Mouse (Mus musculus) c-Kit-positive CD71-negative TER-119-negative erythroid progenitor cells, embryonic 14.5 days (primary cell): ENCODE data around the gene Prl3d3.
"Not testable (repeated sequence)": the region's sequence is repeated elsewhere in the genome, so short reads cannot be mapped to it uniquely, and the experiment has no call there.

ENCODE experiments used
- DNase-seq: peaks from one replicate; pipeline ENCODE4 v3.0.0-alpha.2; 2013; ENCODE audit warnings: low read depth

Prl3d3 gene

GRCm38 (mm10) chr13:27156490-27156889, at the start of gene Prl3d3:
TSS of gene Prl3d3 (plus strand) at chr13:27156790.
- DNase-seq: not testable (repeated sequence)

GRCm38 (mm10) chr13:27121398-27121797, 35.2 kb upstream of the Prl3d3 start, which contains the start of gene Prl3d2:
TSS of gene Prl3d2 (plus strand) at chr13:27121698.
- DNase-seq: not testable (repeated sequence)

- DNase-seq: no peak
Measured at GRCm38 (mm10) chr13:27148264-27148663, 8.3 kb upstream of the Prl3d3 start.

GRCm38 (mm10) chr13:27196359-27196758, 39.8 kb downstream of the Prl3d3 start, which contains the start of gene Prl3c1:
TSS of gene Prl3c1 (plus strand) at chr13:27196659.
- no peak for DNase-seq
